Mouse (Mus musculus): Measurements from ENCODE around the gene Klhl40. TPM values are rescaled to one million over a fixed set of nuclear protein-coding genes. Genes with fewer than 3 reads are reported as not detected.
A peak's percentile ranks its signal among the peaks of the same experiment; 100 is the strongest.

The Klhl40 gene
- polyA plus RNA-seq, 1 experiment from 2014 or later: 0.39 TPM

DNA sequence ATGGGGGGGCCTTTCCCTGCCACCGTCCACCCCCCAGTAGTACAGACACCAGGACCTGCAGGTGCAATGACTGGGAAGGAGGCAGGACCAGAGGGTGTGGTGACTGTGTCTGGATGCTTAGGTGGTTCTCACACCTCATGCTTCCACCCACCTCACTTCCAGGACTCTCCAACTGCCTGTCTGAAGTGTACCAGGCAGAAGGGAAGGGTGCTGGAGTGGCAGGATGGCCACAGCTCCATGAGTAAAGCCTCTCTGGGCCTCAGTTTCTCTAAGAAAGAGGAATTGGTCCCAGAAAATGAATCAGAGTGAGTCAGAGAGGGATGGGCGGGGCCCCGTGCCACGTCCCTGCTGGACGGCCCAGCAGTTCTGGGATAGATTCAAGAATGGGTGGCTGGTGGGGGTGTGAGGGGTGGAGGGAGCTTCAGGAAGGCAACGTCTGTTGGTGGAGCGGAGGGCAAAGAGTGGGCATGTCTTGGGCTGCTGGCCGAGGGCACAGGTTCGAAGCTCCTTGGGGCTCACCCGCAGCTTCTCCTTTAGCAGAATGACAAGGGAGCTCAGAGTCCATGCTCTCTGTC is 16.2 kb upstream of the Klhl40 start:
- H3K27me3 ChIP-seq (replicated peaks): no peaks in the 10 kb centered on the region
- ATAC-seq: no peak
- WGBS: 68% methylated on average over 10 of the region's 10 CpGs
- H3K9me3 ChIP-seq: no peaks in the 10 kb centered on the region
- H3K36me3 ChIP-seq: peaks cover 14% of the 10 kb centered on the region
- H3K4me1 ChIP-seq (replicated peaks): peaks cover 32% of the 10 kb centered on the region
- peak overlapping the region; percentile 96 for H3K4me2 ChIP-seq (replicated peaks)
- peak overlapping the region; percentile 90 for H3K4me3 ChIP-seq (replicated peaks)
- H3K9ac ChIP-seq: peak overlapping the region; percentile 84; the same call in 1 of the 2 replicates
- H3K27ac ChIP-seq: 0 out of 2 replicates have a peak overlapping the region, but pooled peaks have one; percentile 93

DNA sequence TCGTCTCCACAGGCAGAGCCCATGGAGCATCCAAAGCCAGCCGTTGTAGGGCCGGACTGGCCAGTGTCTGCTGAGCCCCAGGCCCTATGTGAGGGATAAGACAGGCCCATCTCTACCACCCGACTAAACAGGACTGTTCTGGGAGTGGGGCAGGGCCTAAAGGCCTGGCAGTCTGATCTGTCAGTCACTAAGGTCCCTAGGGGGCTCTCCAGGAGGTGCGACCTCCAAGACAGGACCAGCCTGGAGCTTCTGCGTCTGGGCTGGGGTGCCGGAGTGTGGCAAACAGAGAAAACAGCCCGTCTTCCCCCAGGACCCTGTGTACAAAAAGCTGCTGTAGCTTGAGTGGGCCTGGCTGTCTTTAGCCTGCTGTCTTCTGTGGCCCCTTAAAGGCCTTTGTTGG is 15.6 kb upstream of the Klhl40 start:
- H3K36me3 ChIP-seq: peaks cover 16% of the 10 kb centered on the region
- H3K27ac ChIP-seq: no peak overlapping the region
- H3K27me3 ChIP-seq (replicated peaks): no peaks in the 10 kb centered on the region
- peaks cover 32% of the 10 kb centered on the region for H3K4me1 ChIP-seq (replicated peaks)
- H3K9me3 ChIP-seq: no peaks in the 10 kb centered on the region
- no peak overlapping the region for H3K9ac ChIP-seq
- 70% methylated on average over 8 of the region's 8 CpGs for WGBS
- peak overlapping the region; percentile 96; the same call in 1 of the 2 replicates for H3K4me2 ChIP-seq (replicated peaks)
- no peak for ATAC-seq
- H3K4me3 ChIP-seq (replicated peaks): no peak overlapping the region

DNA sequence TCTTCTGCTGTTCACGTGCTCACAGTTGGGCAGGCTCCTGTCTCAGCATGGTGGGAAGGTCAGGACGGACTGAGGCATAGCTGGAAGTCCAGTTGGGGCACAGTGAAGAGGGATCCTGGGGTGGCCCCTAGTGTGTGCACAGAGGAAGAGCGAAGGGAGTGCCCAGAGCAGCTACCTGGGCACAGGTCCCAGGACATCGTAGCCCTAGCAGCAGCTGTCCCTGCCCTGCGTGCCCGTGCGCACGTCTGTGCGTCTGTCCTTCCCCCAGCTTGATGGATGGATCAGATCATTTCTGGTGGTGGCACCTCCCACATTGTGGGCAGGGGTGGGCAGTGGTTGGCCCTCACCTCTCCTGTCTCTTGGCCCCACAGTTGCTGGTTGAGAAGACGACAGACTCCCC is 15.2 kb upstream of the Klhl40 start:
- Histone ChIP-seq H3K27ac (no peak overlapping the region), H3K36me3 (peaks cover 16% of the 10 kb centered on the region), H3K4me3 (replicated peaks) (no peak overlapping the region), H3K4me1 (replicated peaks) (peaks cover 32% of the 10 kb centered on the region), H3K9me3 (no peaks in the 10 kb centered on the region), H3K9ac (no peak overlapping the region), H3K27me3 (replicated peaks) (no peaks in the 10 kb centered on the region), H3K4me2 (replicated peaks) (no peak overlapping the region)
- 90% methylated on average over 10 of the region's 10 CpGs for WGBS
- no peak for ATAC-seq

DNA sequence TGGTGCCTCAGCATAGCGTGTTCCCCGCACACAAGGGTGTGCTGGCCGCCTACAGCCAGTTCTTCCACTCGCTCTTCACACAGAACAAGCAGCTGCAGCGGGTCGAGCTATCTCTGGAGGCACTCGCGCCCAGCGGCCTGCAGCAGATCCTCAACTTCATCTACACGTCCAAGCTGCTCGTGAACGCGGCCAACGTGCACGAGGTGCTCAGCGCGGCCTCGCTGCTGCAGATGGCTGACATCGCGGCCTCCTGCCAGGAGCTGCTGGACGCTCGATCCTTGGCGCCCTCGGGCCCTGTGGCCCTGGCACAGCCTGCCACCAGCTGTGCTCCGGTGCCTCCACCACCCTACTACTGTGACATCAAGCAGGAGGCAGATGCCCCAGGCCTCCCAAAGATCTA is 14.6 kb upstream of the Klhl40 start:
- ATAC-seq: no peak
- Histone ChIP-seq H3K4me2 (replicated peaks) (no peak overlapping the region), H3K9me3 (no peaks in the 10 kb centered on the region), H3K27me3 (replicated peaks) (no peaks in the 10 kb centered on the region), H3K27ac (no peak overlapping the region), H3K36me3 (peaks cover 19% of the 10 kb centered on the region), H3K9ac (no peak overlapping the region), H3K4me3 (replicated peaks) (no peak overlapping the region), H3K4me1 (replicated peaks) (peaks cover 31% of the 10 kb centered on the region)
- 88% methylated on average over 25 of the region's 25 CpGs for WGBS

DNA sequence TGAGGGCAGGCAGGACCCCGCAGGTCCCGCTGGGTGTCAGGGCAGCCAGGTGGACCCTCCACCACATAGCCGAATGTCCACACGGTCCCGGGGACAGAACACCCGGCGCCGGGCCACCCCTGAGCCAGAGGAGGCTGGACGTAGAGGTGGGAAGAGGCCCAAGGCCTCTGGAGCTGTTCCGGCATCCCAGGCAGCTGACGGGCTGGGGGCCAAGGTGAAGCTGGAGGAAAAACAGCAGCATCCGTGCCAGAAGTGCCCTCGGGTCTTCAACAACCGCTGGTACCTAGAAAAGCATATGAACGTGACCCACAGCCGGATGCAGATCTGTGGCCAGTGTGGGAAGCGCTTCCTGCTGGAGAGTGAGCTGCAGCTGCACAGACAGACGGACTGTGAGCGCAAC is 13.7 kb upstream of the Klhl40 start:
- no peak overlapping the region for H3K4me2 ChIP-seq (replicated peaks)
- no peak overlapping the region for H3K27ac ChIP-seq
- H3K4me1 ChIP-seq (replicated peaks): peaks cover 22% of the 10 kb centered on the region
- no peaks in the 10 kb centered on the region for H3K9me3 ChIP-seq
- no peaks in the 10 kb centered on the region for H3K27me3 ChIP-seq (replicated peaks)
- peaks cover 22% of the 10 kb centered on the region for H3K36me3 ChIP-seq
- WGBS: 92% methylated on average over 19 of the region's 19 CpGs
- no peak overlapping the region for H3K9ac ChIP-seq
- H3K4me3 ChIP-seq (replicated peaks): no peak overlapping the region
- no peak for ATAC-seq

DNA sequence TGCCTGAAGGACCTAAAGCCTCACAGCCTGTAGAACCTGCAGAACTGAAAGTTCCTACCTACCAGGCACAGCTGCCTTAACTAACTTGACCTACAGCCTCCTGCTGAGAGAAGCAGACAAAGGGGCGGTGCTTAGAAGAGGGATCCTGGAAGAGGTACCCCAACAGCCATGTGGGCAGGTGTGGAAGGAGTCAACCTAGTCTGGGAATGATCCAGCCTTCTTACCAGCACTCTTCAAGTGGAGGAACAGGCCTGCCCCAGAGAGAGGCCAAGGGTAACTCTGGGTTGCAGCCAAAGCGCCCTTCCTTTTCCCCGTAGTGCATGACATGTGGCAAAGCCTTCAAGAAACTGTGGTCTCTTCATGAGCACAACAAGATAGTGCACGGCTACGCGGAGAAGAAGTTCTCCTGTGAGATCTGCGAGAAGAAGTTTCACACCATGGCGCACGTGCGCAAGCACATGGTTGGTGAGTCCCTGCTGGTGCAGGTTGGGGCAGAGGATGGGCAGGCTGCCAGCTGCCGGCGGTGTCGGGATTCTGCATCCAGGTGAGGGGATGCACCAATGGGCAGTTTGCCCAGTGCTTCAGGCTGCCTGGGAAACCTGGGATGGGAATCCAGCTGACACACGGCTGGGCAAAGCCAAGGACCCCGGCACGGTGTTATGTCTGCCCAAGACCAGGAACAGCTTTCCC is 12.1 kb upstream of the Klhl40 start:
- Histone ChIP-seq H3K9me3 (no peaks in the 10 kb centered on the region), H3K4me1 (replicated peaks) (peaks cover 18% of the 10 kb centered on the region), H3K9ac (no peak overlapping the region), H3K4me3 (replicated peaks) (no peak overlapping the region), H3K27me3 (replicated peaks) (no peaks in the 10 kb centered on the region), H3K4me2 (replicated peaks) (no peak overlapping the region), H3K27ac (no peak overlapping the region), H3K36me3 (peaks cover 22% of the 10 kb centered on the region)
- no peak for ATAC-seq
- 86% methylated on average over 16 of the region's 16 CpGs for WGBS

DNA sequence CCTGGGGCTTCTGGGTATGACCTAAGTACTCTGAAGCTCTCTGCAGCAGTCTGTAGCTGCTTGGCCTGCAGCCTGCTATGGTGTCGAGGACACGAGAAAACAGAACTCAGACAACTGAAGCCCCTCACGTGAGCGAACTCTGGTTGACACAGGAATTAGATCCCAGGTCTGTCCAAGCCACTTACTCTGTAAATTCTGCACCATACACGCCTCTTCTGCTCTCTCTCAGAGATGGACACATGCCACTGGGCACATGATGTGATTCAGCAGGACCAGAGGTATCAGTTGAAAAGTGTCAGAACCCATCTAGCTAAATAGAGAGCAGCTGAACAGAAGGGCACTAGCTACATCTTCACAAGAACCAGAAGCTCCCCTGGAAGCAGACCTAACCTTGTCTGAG is 5.0 kb upstream of the Klhl40 start:
- no peak overlapping the region for H3K27ac ChIP-seq
- H3K4me1 ChIP-seq (replicated peaks): peaks cover 1% of the 10 kb centered on the region; the same call in 1 of the 2 replicates
- peaks cover 19% of the 10 kb centered on the region for H3K27me3 ChIP-seq (replicated peaks)
- H3K9me3 ChIP-seq: no peaks in the 10 kb centered on the region
- H3K4me2 ChIP-seq (replicated peaks): no peak overlapping the region
- no peak overlapping the region for H3K4me3 ChIP-seq (replicated peaks)
- peaks cover 6% of the 10 kb centered on the region; the same call in 1 of the 2 replicates for H3K36me3 ChIP-seq
- no peak overlapping the region for H3K9ac ChIP-seq
- ATAC-seq: no peak
- 60% methylated on average over 5 of the region's 5 CpGs for WGBS

DNA sequence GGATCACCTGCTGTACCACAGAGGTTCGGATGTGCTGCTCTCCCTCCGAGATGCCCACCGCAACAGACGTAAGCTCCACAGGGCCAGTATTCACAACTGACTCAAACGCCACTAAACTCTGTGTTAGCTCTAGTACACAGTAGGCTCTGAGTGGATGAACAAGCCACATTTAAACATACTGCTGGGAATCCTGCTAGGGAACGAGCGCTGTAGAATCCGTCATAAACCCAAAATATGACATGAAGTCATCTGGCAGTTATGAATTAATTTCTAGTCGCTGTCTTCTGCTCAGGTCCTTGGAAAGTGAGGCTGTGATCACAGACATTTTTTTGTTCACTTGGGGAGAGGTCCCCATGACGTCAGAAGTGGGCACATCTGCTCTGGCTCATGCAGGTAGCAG is 1.5 kb upstream of the Klhl40 start:
- no peaks in the 10 kb centered on the region for H3K9me3 ChIP-seq
- H3K4me1 ChIP-seq (replicated peaks): peaks cover 12% of the 10 kb centered on the region
- H3K4me3 ChIP-seq (replicated peaks): no peak overlapping the region
- H3K9ac ChIP-seq: no peak overlapping the region
- H3K27me3 ChIP-seq (replicated peaks): peaks cover 45% of the 10 kb centered on the region
- WGBS: 78% methylated on average over 10 of the region's 10 CpGs
- no peak overlapping the region for H3K4me2 ChIP-seq (replicated peaks)
- H3K27ac ChIP-seq: no peak overlapping the region
- ATAC-seq: no peak
- H3K36me3 ChIP-seq: no peaks in the 10 kb centered on the region

DNA sequence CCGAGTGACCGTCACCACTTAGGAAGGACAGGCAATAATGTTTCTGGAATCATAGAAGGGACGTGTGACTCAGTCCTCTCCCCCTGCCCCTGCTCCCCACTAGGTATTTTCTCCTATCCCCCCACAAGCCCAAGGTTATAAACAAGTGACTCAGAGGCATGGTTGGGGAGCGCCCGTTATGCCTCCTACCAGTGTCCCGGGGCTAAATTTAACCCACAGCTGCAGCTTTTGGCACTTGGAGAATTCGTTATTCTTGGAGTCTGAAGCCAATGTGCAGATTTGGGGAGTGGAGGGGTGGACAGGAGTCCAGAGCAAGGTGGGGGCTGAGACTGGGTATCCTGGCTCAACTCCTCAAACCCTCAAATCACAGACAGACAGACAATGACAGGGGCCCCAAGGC is 896 bp upstream of the Klhl40 start:
- H3K9ac ChIP-seq: no peak overlapping the region
- no peak overlapping the region for H3K4me2 ChIP-seq (replicated peaks)
- H3K9me3 ChIP-seq: no peaks in the 10 kb centered on the region
- H3K27me3 ChIP-seq (replicated peaks): peaks cover 45% of the 10 kb centered on the region
- peaks cover 12% of the 10 kb centered on the region for H3K4me1 ChIP-seq (replicated peaks)
- H3K27ac ChIP-seq: no peak overlapping the region
- 80% methylated on average over 7 of the region's 7 CpGs for WGBS
- H3K4me3 ChIP-seq (replicated peaks): no peak overlapping the region
- no peak for ATAC-seq
- H3K36me3 ChIP-seq: no peaks in the 10 kb centered on the region

DNA sequence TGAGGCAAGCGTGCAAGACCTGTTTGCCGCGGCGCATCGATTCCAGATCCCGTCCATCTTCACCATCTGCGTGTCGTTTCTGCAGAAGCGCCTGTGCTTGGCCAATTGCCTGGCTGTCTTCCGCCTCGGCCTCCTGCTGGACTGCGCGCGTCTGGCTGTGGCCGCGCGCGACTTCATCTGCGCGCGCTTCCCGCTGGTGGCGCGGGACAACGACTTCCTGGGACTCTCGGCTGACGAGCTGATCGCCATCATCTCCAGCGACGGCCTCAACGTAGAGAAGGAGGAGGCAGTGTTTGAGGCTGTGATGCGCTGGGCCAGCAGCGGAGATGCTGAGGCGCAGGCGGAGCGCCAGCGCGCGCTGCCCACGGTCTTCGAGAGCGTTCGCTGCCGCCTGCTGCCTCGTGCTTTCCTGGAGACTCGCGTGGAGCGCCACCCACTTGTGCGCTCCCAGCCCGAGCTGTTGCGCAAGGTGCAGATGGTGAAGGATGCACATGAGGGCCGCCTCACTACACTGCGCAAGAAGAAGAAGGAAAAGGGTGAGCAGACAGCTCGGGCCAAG is 738 bp downstream of the Klhl40 start:
- Histone ChIP-seq H3K36me3 (no peaks in the 10 kb centered on the region), H3K4me1 (replicated peaks) (peaks cover 12% of the 10 kb centered on the region), H3K4me2 (replicated peaks) (peak overlapping the region; percentile 74), H3K27ac (no peak overlapping the region), H3K27me3 (replicated peaks) (peaks cover 45% of the 10 kb centered on the region), H3K4me3 (replicated peaks) (peak overlapping the region; percentile 35), H3K9me3 (no peaks in the 10 kb centered on the region), H3K9ac (peak overlapping the region; percentile 20; the same call in 1 of the 2 replicates)
- ATAC-seq: peak; percentile 41; the same call in 1 of the 2 replicates
- 14% methylated on average over 54 of the region's 54 CpGs for WGBS

DNA sequence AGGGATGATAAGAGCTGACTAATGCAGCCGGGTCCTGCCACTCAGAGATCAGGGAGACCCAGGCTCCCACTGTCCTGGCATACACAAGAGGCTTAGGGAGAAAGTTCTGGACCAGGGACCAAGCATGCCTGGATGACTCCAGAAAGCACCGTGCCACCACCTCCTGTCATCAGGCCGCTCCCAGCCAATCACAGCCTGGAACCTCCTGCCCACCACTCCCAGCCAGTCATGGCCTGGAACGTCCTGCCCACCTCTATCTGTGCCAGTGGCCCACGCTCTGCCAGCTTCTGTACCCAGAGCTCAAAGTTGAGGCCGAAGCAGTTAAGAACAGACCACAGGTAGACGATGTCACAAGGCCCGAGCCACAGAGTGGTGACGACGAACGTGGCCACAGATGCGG is 7.4 kb downstream of the Klhl40 start:
- Histone ChIP-seq H3K4me1 (replicated peaks) (no peaks in the 10 kb centered on the region), H3K4me2 (replicated peaks) (no peak overlapping the region), H3K36me3 (no peaks in the 10 kb centered on the region), H3K9ac (no peak overlapping the region), H3K9me3 (no peaks in the 10 kb centered on the region), H3K27ac (no peak overlapping the region), H3K27me3 (replicated peaks) (peaks cover 9% of the 10 kb centered on the region), H3K4me3 (replicated peaks) (no peak overlapping the region)
- ATAC-seq: no peak
- 89% methylated on average over 12 of the region's 12 CpGs for WGBS

DNA sequence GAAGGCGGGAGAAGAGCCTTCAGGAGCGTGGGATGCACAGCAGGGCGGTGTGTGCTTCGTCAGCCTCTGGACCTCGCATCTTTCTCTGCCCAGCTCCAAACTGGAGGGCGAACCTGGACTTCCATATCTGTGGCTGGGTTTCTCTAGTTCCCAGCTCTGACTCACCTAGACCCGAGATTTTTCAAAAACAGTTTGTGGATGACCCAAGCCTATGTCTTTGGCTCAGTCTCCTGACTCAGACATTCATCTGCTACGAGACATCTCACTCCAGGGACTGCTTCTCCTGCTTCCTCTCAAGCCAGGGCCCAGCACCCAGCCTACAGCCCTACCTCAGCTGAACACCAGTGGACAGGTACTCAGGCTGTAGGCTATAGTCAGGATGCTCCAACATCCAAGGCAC is 7.9 kb downstream of the Klhl40 start:
- Histone ChIP-seq H3K27ac (no peak overlapping the region), H3K4me2 (replicated peaks) (no peak overlapping the region)
- no peak for ATAC-seq

More for the DNA sequence above, 7.9 kb downstream of the Klhl40 start:
- Histone ChIP-seq H3K9ac (no peak overlapping the region), H3K9me3 (no peaks in the 10 kb centered on the region), H3K4me3 (replicated peaks) (no peak overlapping the region), H3K36me3 (no peaks in the 10 kb centered on the region), H3K4me1 (replicated peaks) (no peaks in the 10 kb centered on the region), H3K27me3 (replicated peaks) (peaks cover 7% of the 10 kb centered on the region)
- WGBS: 81% methylated on average over 8 of the region's 8 CpGs

Measured in intestine, embryonic 15.5 days (tissue).